Mouse (Mus musculus) erythroblast, embryonic 14.5 days (primary cell): Measurements from ENCODE around the gene Gm21976.

Experiments used
- GATA1 ChIP-seq: IDR thresholded peaks from 2 replicates; pipeline ENCODE4 v1.6.1; 2012; ENCODE audit warnings: low read length, inconsistent platforms, mixed read lengths
- TAL1 ChIP-seq: IDR thresholded peaks from 3 replicates; pipeline ENCODE4 v1.6.1; 2012; ENCODE audit warnings: low read length, inconsistent platforms, mixed read lengths

DNA sequence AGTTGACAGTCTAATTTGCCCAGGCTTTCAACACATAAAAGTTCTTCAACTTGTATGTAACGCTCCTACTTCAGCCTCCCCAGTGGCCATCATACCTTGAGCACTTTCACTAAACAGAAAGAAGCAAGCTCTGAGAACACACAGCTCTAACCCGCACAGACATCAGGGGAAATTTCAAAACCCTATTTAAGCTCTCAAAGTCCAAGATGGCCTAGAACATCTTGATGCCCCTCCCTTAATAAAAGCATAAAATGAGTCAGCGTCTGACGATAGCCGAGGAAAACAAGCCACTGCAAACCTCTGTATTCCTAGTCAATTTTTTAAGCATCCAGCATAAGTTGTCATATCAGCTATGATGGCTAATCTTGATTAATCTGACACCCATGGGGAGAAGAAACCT lies 31.9 kb downstream of the Gm21976 start:
- no peak for TF ChIP-seq GATA1
- no peak for TF ChIP-seq TAL1
